Mouse (Mus musculus) natural killer cell, adult 2 months (primary cell): Measurements from ENCODE around the gene Ptpn20.

Experiments
- DNase-seq, 2 experiments: peaks; one replicate each; pipeline ENCODE4 v3.0.0; 2022; ENCODE audit warnings: low spot score in 2 of 2

Ptpn20 gene

GRCm38 (mm10) chr14:33673350-33674087, 84.5 kb downstream of the Ptpn20 start:
- DNase-seq: no peak

- no peak for DNase-seq
Measured at GRCm38 (mm10) chr14:33677996-33678395, 89.0 kb downstream of the Ptpn20 start.

GRCm38 (mm10) chr14:33678740-33679139, 89.7 kb downstream of the Ptpn20 start:
- no peak for DNase-seq

GRCm38 (mm10) chr14:33680621-33681020, 91.6 kb downstream of the Ptpn20 start:
- no peak for DNase-seq

- DNase-seq: no peak
Measured at GRCm38 (mm10) chr14:33682768-33683167, 93.8 kb downstream of the Ptpn20 start.

- no peak for DNase-seq
Measured at GRCm38 (mm10) chr14:33683701-33684100, 94.7 kb downstream of the Ptpn20 start.

GRCm38 (mm10) chr14:33687444-33688028, 98.5 kb downstream of the Ptpn20 start:
- DNase-seq: no peak

- DNase-seq: no peak
Measured at GRCm38 (mm10) chr14:33689044-33689443, 100.0 kb downstream of the Ptpn20 start.
